Mouse (Mus musculus): ENCODE measurements around the gene Gm17409. TPM values are rescaled to one million over a fixed set of nuclear protein-coding genes. Genes with fewer than 3 reads are reported as not detected.

The Gm17409 gene
- total RNA-seq, 1 experiment: not detected

- DNase-seq (ENCODE audit: low read depth, low spot score): no peak
- Histone ChIP-seq H3K9ac (ENCODE audit: insufficient read depth, low read depth, low read length, poor library complexity, severe bottlenecking) (no peak overlapping the region), H3K4me3 (ENCODE audit: insufficient read depth in 1 of 2, low read depth in 1 of 2, low read length in 2 of 2, poor library complexity in 1 of 2, severe bottlenecking in 1 of 2) (no peak overlapping the region), H3K36me3 (ENCODE audit: control insufficient read depth, insufficient read depth, low read length, poor library complexity, severe bottlenecking) (no peaks in the 10 kb centered on the region; the same call in 1 of the 2 replicates), H3K4me1 (ENCODE audit: control insufficient read depth in 2 of 2, insufficient read depth in 2 of 2, low read length in 2 of 2, poor library complexity in 1 of 2) (peaks cover 1 to 5% of the 10 kb centered on the region in 2 experiments; a peak in 1 of 4 replicates), H3K27ac (ENCODE audit: insufficient read depth, low read depth, low read length, poor library complexity, severe bottlenecking) (no peak overlapping the region), H3K9me3 (ENCODE audit: control insufficient read depth, insufficient read depth, low read depth, low read length) (no peaks in the 10 kb centered on the region)
- TF ChIP-seq MAFK (IDR thresholded peaks at IDR 0.05; ENCODE audit: insufficient read depth, low read depth, low read length): no peak
- no peak for TF ChIP-seq ZNF384 (IDR thresholded peaks at IDR 0.05; ENCODE audit: low read depth, low read length)
- no peak for TF ChIP-seq HCFC1 (IDR thresholded peaks at IDR 0.05; ENCODE audit: borderline replicate concordance, insufficient read depth, low read length)
- TF ChIP-seq ZC3H11A (IDR thresholded peaks at IDR 0.05; ENCODE audit: borderline replicate concordance, low read depth, low read length): no peak
- no peak for TF ChIP-seq CHD2 (IDR thresholded peaks at IDR 0.05; ENCODE audit: low read depth, low read length)
- in situ Hi-C loops (cut with MboI; ENCODE audit: low sequenced_read_pairs in 2 of 2, unreplicated experiment in 2 of 2): no loop called here
These were observed 17.3 kb downstream of the Gm17409 start for GRCm38 (mm10) chr2:58487279-58487560.

- DNase-seq (ENCODE audit: low read depth, low spot score): no peak
- Histone ChIP-seq H3K4me3 (ENCODE audit: insufficient read depth in 1 of 2, low read depth in 1 of 2, low read length in 2 of 2, poor library complexity in 1 of 2, severe bottlenecking in 1 of 2) (no peak overlapping the region), H3K9ac (ENCODE audit: insufficient read depth, low read depth, low read length, poor library complexity, severe bottlenecking) (no peak overlapping the region), H3K4me1 (ENCODE audit: control insufficient read depth in 2 of 2, insufficient read depth in 2 of 2, low read length in 2 of 2, poor library complexity in 1 of 2) (peaks cover 1 to 5% of the 10 kb centered on the region in 2 experiments; a peak in 1 of 4 replicates), H3K9me3 (ENCODE audit: control insufficient read depth, insufficient read depth, low read depth, low read length) (no peaks in the 10 kb centered on the region), H3K36me3 (ENCODE audit: control insufficient read depth, insufficient read depth, low read length, poor library complexity, severe bottlenecking) (no peaks in the 10 kb centered on the region; the same call in 1 of the 2 replicates), H3K27ac (ENCODE audit: insufficient read depth, low read depth, low read length, poor library complexity, severe bottlenecking) (no peak overlapping the region)
- TF ChIP-seq MAFK (IDR thresholded peaks at IDR 0.05; ENCODE audit: insufficient read depth, low read depth, low read length) (no peak), HCFC1 (IDR thresholded peaks at IDR 0.05; ENCODE audit: borderline replicate concordance, insufficient read depth, low read length) (no peak), CHD2 (IDR thresholded peaks at IDR 0.05; ENCODE audit: low read depth, low read length) (no peak), ZNF384 (IDR thresholded peaks at IDR 0.05; ENCODE audit: low read depth, low read length) (no peak), ZC3H11A (IDR thresholded peaks at IDR 0.05; ENCODE audit: borderline replicate concordance, low read depth, low read length) (no peak)
- in situ Hi-C loops (cut with MboI; ENCODE audit: low sequenced_read_pairs in 2 of 2, unreplicated experiment in 2 of 2): no loop called here
These were observed 18.5 kb downstream of the Gm17409 start for GRCm38 (mm10) chr2:58488404-58488803.

DNA sequence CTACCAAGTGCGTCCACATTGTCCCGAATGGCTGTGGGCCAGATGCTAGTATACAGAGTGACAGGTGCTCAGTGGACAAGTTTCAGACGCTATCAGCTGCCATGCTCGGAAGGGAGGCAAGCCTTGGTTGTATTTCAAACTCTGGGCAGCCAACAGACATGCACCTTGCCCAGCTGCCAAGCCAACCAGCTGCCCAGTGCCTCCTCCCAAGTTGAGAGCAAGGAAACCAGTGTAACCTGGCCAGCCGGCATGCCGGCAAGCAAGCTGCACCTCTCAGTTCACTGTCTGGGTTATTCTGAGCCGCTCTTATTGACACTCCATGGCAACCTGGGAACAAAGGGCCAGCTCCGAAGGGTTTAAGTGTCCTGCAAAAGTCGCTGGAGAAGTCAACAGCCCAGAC, 19.4 kb downstream of the Gm17409 start:
- H3K9ac ChIP-seq (ENCODE audit: insufficient read depth, low read depth, low read length, poor library complexity, severe bottlenecking): no peak overlapping the region
- DNase-seq (ENCODE audit: low read depth, low spot score): no peak
- peaks cover 0 to 5% of the 10 kb centered on the region in 2 experiments; a peak in 1 of 4 replicates for H3K4me1 ChIP-seq (ENCODE audit: control insufficient read depth in 2 of 2, insufficient read depth in 2 of 2, low read length in 2 of 2, poor library complexity in 1 of 2)
- H3K27ac ChIP-seq (ENCODE audit: insufficient read depth, low read depth, low read length, poor library complexity, severe bottlenecking): no peak overlapping the region
- no peak for TF ChIP-seq ZNF384 (IDR thresholded peaks at IDR 0.05; ENCODE audit: low read depth, low read length)
- no peak for TF ChIP-seq CHD2 (IDR thresholded peaks at IDR 0.05; ENCODE audit: low read depth, low read length)
- TF ChIP-seq MAFK (IDR thresholded peaks at IDR 0.05; ENCODE audit: insufficient read depth, low read depth, low read length): no peak
- TF ChIP-seq ZC3H11A (IDR thresholded peaks at IDR 0.05; ENCODE audit: borderline replicate concordance, low read depth, low read length): no peak
- no peak for TF ChIP-seq HCFC1 (IDR thresholded peaks at IDR 0.05; ENCODE audit: borderline replicate concordance, insufficient read depth, low read length)
- H3K36me3 ChIP-seq (ENCODE audit: control insufficient read depth, insufficient read depth, low read length, poor library complexity, severe bottlenecking): no peaks in the 10 kb centered on the region; the same call in 1 of the 2 replicates
- H3K9me3 ChIP-seq (ENCODE audit: control insufficient read depth, insufficient read depth, low read depth, low read length): no peaks in the 10 kb centered on the region
- in situ Hi-C loops (cut with MboI; ENCODE audit: low sequenced_read_pairs in 2 of 2, unreplicated experiment in 2 of 2): no loop called here
- no peak overlapping the region for H3K4me3 ChIP-seq (ENCODE audit: insufficient read depth in 1 of 2, low read depth in 1 of 2, low read length in 2 of 2, poor library complexity in 1 of 2, severe bottlenecking in 1 of 2)

- Histone ChIP-seq H3K9me3 (ENCODE audit: control insufficient read depth, insufficient read depth, low read depth, low read length) (no peaks in the 10 kb centered on the region), H3K36me3 (ENCODE audit: control insufficient read depth, insufficient read depth, low read length, poor library complexity, severe bottlenecking) (no peaks in the 10 kb centered on the region; the same call in 1 of the 2 replicates), H3K27ac (ENCODE audit: insufficient read depth, low read depth, low read length, poor library complexity, severe bottlenecking) (no peak overlapping the region), H3K4me1 (ENCODE audit: control insufficient read depth in 2 of 2, insufficient read depth in 2 of 2, low read length in 2 of 2, poor library complexity in 1 of 2) (no peaks in the 10 kb centered on the region; a peak in 1 of 4 replicates), H3K4me3 (ENCODE audit: insufficient read depth in 1 of 2, low read depth in 1 of 2, low read length in 2 of 2, poor library complexity in 1 of 2, severe bottlenecking in 1 of 2) (no peak overlapping the region), H3K9ac (ENCODE audit: insufficient read depth, low read depth, low read length, poor library complexity, severe bottlenecking) (no peak overlapping the region)
- in situ Hi-C loops (cut with MboI; ENCODE audit: low sequenced_read_pairs in 2 of 2, unreplicated experiment in 2 of 2): no loop called here
- TF ChIP-seq HCFC1 (IDR thresholded peaks at IDR 0.05; ENCODE audit: borderline replicate concordance, insufficient read depth, low read length): no peak
- no peak for TF ChIP-seq ZNF384 (IDR thresholded peaks at IDR 0.05; ENCODE audit: low read depth, low read length)
- TF ChIP-seq CHD2 (IDR thresholded peaks at IDR 0.05; ENCODE audit: low read depth, low read length): no peak
- TF ChIP-seq MAFK (IDR thresholded peaks at IDR 0.05; ENCODE audit: insufficient read depth, low read depth, low read length): no peak
- no peak for TF ChIP-seq ZC3H11A (IDR thresholded peaks at IDR 0.05; ENCODE audit: borderline replicate concordance, low read depth, low read length)
- DNase-seq (ENCODE audit: low read depth, low spot score): no peak
These were observed 24.0 kb downstream of the Gm17409 start for GRCm38 (mm10) chr2:58493685-58494635.

All from ES-E14 (cell line).